ENCODE assay signal across 19 mouse cellular contexts in the genomic region with DNA sequence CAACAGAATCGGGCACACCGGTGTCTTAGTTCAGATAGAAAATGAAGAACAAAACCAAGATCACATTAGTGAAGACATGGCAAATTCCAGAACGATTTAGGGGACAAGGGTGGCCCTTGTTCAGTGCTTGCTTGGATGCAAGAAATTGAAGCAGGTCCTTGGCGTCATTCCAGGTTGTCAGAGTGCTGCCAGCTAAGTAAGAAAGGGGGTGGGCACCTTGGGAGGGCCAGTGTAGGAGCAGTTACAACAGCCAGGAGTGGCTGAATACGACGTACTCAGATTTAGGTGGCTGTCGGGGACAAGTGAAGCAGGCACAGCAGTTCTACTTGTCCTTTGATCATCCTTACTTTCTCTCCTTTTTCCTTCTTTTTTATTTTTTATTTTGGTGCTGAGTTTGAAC. TPM values are rescaled to one million over a fixed set of nuclear protein-coding genes. Genes with fewer than 3 reads are reported as not detected.
A peak's percentile ranks its signal among the peaks of the same experiment; 100 is the strongest.
DNase-seq lines count a peak whose midpoint lies in the region; ATAC-seq and TF ChIP-seq lines count a peak whose summit lies in the region.
"Had no signal": no experiment of that assay in that cellular context is flagged by ENCODE, and none has a peak within 500 bp of the region (broad histone marks: within the 10 kb centered on the region; RNA-seq: fewer than 3 reads in every experiment).

No protein-coding gene starts in this region.

- no peak for TF ChIP-seq CTCF in lung, embryonic 14.5 days (IDR thresholded peaks at IDR 0.05; ENCODE audit: low read depth)
- no peak for TF ChIP-seq CTCF in lung, adult 2 months (IDR thresholded peaks at IDR 0.05; ENCODE audit: insufficient read depth, low read length)

- H3K4me3 ChIP-seq in heart, embryonic 12.5 days = no peak overlapping the region
- H3K4me3 ChIP-seq in lung, embryonic 14.5 days (ENCODE audit: low read depth, low read length) = no peak overlapping the region
- no peak overlapping the region for H3K4me3 ChIP-seq in lung, adult 2 months (replicated peaks; ENCODE audit: extremely low read depth, low read depth, low read length)
- H3K4me3 ChIP-seq: hindbrain, embryonic 12.5 days; limb, embryonic 15.5 days; midbrain, embryonic 13.5 days had no signal

- WGBS in heart, embryonic 12.5 days = 81% methylated on average over 7 of the region's 7 CpGs
- 83% methylated on average over 7 of the region's 7 CpGs for WGBS in lung, embryonic 14.5 days
- WGBS in lung, adult 2 months = 71% methylated on average over 7 of the region's 7 CpGs

- peak; percentile 47 for DNase-seq in adrenal gland, postnatal 10 days
- no peak for DNase-seq in adrenal gland, postnatal 25 days
- DNase-seq in heart, adult 11 months = peak; percentile 84
- peak; percentile 37 for DNase-seq in lung, embryonic 14.5 days
- DNase-seq in lung, adult 2 months = no peak
- peak; percentile 43 for DNase-seq in 416B (ENCODE audit: low read depth)
- no peak for DNase-seq in spleen, postnatal 4 days (ENCODE audit: low spot score in 2 of 2)
- DNase-seq: adrenal gland, adult 2 months; cerebellum, adult 9-11 months; embryo, embryonic 11 days; gastrocnemius, postnatal 14 days; retina, postnatal 1 day; thymus, postnatal 25 days had no signal

- H3K27ac ChIP-seq in heart, embryonic 12.5 days (ENCODE audit: poor library complexity, severe bottlenecking) = no peak overlapping the region
- no peak overlapping the region for H3K27ac ChIP-seq in lung, embryonic 14.5 days (ENCODE audit: low read depth)
- H3K27ac ChIP-seq: hindbrain, embryonic 12.5 days; kidney, postnatal 0 days; limb, embryonic 15.5 days; midbrain, embryonic 13.5 days had no signal

- no peak overlapping the region for H3K9ac ChIP-seq in heart, embryonic 12.5 days
- no peak overlapping the region for H3K9ac ChIP-seq in lung, embryonic 14.5 days
- H3K9ac ChIP-seq: hindbrain, embryonic 12.5 days; limb, embryonic 15.5 days; midbrain, embryonic 13.5 days had no signal

- no peak overlapping the region for H3K4me2 ChIP-seq in heart, embryonic 12.5 days
- H3K4me2 ChIP-seq in lung, embryonic 14.5 days = no peak overlapping the region
- H3K4me2 ChIP-seq: hindbrain, embryonic 12.5 days; limb, embryonic 15.5 days; midbrain, embryonic 13.5 days had no signal

- H3K36me3 ChIP-seq in heart, embryonic 12.5 days = peaks cover 93% of the 10 kb centered on the region
- peaks cover 98% of the 10 kb centered on the region for H3K36me3 ChIP-seq in lung, embryonic 14.5 days (ENCODE audit: insufficient read depth)

- peaks cover 3% of the 10 kb centered on the region; the same call in 1 of the 2 replicates for H3K4me1 ChIP-seq in heart, embryonic 12.5 days (replicated peaks)
- no peaks in the 10 kb centered on the region for H3K4me1 ChIP-seq in lung, embryonic 14.5 days (ENCODE audit: insufficient read depth)
- peaks cover 2% of the 10 kb centered on the region; the same call in 1 of the 2 replicates for H3K4me1 ChIP-seq in lung, adult 2 months (ENCODE audit: control insufficient read depth, insufficient read depth, low read length)
- H3K4me1 ChIP-seq: hindbrain, embryonic 12.5 days had no signal

- no peaks in the 10 kb centered on the region for H3K27me3 ChIP-seq in heart, embryonic 12.5 days (replicated peaks)
- H3K27me3 ChIP-seq in lung, embryonic 14.5 days (ENCODE audit: insufficient read depth, low read length) = no peaks in the 10 kb centered on the region
- H3K27me3 ChIP-seq: hindbrain, embryonic 12.5 days; limb, embryonic 15.5 days; midbrain, embryonic 13.5 days had no signal

- TF ChIP-seq POLR2A in lung, adult 2 months (IDR thresholded peaks at IDR 0.05; ENCODE audit: borderline replicate concordance, extremely low read depth, low read depth, low read length) = no peak

- H3K9me3 ChIP-seq in heart, embryonic 12.5 days (replicated peaks) = no peaks in the 10 kb centered on the region
- H3K9me3 ChIP-seq in lung, embryonic 14.5 days (ENCODE audit: low read depth, low read length) = no peaks in the 10 kb centered on the region
- H3K9me3 ChIP-seq: hindbrain, embryonic 12.5 days; limb, embryonic 15.5 days; midbrain, embryonic 13.5 days had no signal

- ATAC-seq in heart, embryonic 12.5 days (ENCODE audit: insufficient number of reproducible peaks, low FRiP score) = no peak
- no peak for ATAC-seq in lung, embryonic 14.5 days (ENCODE audit: insufficient read depth)
- ATAC-seq: intestine, embryonic 16.5 days; midbrain, embryonic 13.5 days had no signal

RNA-seq across cellular contexts. Expression of a gene that starts 26.3 kb away (rescaled TPM):
- 10 to 100 TPM; 11.1 to 14.7 TPM for total RNA-seq in adrenal gland, postnatal 10 days (2021)
- total RNA-seq in adrenal gland, postnatal 25 days (2021) = 9.5 and 15.1 TPM in 2 replicates
- 40.7 and 45.2 TPM in 2 replicates for polyA plus RNA-seq in heart, embryonic 12.5 days (2016; fragmentation: Nextera tagmentation; extraction: Ambion mirVana)
- 31.1 and 38.8 TPM in 2 replicates for polyA plus RNA-seq in lung, embryonic 14.5 days (2014; fragmentation: Nextera tagmentation; extraction: Ambion mirVana)
- 283 and 341 TPM in 2 replicates for polyA plus RNA-seq in lung, adult 2 months (2012; rRNA removed)

RNA-seq across cellular contexts. Expression of a gene that starts 33.8 kb away (rescaled TPM):
- 100 to 1,000 TPM; 344 to 595 TPM for total RNA-seq in adrenal gland, postnatal 10 days (2021)
- total RNA-seq in adrenal gland, postnatal 25 days (2021) = 1,800 and 1,888 TPM in 2 replicates
- 64.2 and 66.7 TPM in 2 replicates for polyA plus RNA-seq in heart, embryonic 12.5 days (2016; fragmentation: Nextera tagmentation; extraction: Ambion mirVana)
- polyA plus RNA-seq in lung, embryonic 14.5 days (2014; fragmentation: Nextera tagmentation; extraction: Ambion mirVana) = 38.3 and 40.5 TPM in 2 replicates
- polyA plus RNA-seq in lung, adult 2 months (2012; rRNA removed) = 62.3 and 87.2 TPM in 2 replicates

Comparison
In these comparisons a context has a peak if more than half of its experiments do, and no peak if none do; other contexts are left out.
1. DNase-seq: peak in adrenal gland, postnatal 10 days (single experiment), heart, adult 11 months (single experiment), lung, embryonic 14.5 days (single experiment) and 416B (single experiment); none in adrenal gland, postnatal 25 days (single experiment), lung, adult 2 months (single experiment) and spleen, postnatal 4 days (0 of 2).